Mouse (Mus musculus) fibroblast of lung, adult 2 months (primary cell): ENCODE measurements around the gene Flt3.

Experiments used
- DNase-seq: peaks from one replicate; pipeline ENCODE4 v3.0.0-alpha.2; 2011; ENCODE audit warnings: low read depth

The Flt3 gene

DNA sequence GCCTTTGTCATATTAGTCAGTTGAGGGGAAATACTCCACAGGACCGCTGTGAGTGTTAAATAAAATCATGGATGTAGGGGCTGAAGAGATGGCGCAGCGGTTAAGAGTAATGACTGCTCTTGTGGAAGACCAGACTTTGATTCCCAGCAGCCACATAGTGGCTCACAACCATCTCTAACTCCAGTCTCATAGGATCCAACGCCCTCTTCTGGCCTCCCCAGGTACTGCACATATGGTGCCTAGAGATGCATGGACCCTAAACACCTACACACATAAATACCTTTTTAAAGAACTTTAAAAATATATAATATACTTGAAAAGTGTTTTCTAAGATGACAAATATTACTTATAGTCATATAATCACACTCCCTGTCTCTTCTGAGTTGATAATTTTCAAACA, 115.9 kb downstream of the Flt3 start:
- no peak for DNase-seq
